Mouse (Mus musculus) testis, postnatal 10 days (tissue): ENCODE measurements around the gene Amz1.

Source experiments
- DNase-seq: peaks from one replicate; pipeline ENCODE4 v3.0.0; 2021; ENCODE audit warnings: low spot score

Amz1 gene

DNA sequence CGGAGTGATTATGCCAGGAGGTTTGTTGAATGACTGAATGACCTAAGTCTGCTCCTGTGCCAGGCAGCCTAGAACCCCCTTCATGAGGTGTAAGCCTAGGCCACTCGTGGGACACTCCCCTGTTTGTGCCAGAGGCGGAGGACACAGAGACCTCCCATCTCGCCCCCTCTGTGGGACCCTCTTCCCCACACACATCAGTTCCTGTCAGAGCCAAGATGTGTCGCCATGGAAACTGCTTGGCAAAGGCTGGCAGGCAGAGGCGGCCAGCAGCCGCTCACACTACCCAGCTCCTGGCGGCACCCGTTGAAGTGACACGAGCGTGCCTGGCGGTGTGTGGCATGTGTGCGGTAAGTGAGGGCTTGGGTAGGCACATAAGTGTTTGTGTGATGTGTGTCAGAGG is at the start of gene Amz1:
Amz1 (plus strand) TSS at position 306 of the 400 bp plus-strand sequence.
- no peak for DNase-seq

DNA sequence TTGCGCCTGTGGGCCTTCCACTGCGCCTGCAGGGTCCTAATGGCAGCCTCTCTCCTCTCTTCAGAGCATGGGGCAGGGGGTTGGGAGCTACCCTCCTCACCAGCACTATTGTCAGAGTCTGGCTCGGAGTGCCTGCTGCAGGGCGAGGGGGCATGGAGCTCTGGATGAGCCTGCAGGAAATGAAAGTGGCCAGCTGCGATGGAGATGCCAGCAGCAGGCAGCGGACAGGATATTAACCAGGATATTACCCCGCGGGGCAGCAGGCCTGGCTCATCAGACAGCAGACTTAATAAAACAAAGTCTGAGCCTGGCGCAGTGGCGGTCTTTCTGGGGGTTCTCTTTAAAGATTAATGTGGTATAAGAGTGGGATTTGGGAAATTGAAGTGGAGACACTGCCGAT is 48.8 kb upstream of the Amz1 start:
- DNase-seq = no peak

DNA sequence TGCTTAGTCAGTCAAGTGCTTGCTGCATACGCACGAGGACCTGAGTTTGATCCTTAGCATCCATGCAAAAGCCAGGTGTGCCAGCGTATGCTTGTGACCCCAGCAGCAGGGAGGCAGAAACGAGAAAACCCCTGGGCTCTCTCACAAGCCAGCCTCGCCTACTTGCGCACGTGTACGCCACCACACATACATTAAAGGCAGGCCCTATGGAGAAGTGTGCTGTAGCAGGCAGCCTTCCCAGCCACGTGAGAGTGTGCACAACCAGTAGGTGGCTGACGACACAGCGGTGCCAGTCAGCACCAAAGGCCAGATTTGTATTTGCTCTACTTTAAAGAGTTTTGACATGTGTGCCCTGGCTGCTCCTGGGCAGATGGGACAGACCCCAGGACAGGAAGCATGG is 48.3 kb upstream of the Amz1 start:
- DNase-seq = no peak

DNA sequence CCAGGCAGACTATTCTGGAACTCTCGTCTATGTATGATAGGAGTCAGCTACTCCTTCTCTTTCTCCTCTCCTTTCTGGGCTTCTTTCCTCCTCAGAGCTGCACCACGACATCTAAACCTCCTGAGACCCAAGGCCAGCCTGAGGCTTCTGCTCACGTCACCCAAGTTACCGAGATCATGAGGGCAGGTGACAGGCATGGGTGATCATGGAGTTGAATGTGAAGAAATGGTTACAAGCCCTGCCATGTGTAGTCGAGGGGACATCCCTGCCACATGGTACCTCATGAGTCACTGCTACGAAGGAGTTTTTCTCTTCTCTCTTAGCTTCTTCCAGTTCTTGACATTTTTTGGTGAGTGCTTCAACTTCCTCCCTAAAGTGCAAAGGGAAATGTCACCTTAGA is 46.8 kb upstream of the Amz1 start:
- no peak for DNase-seq

DNA sequence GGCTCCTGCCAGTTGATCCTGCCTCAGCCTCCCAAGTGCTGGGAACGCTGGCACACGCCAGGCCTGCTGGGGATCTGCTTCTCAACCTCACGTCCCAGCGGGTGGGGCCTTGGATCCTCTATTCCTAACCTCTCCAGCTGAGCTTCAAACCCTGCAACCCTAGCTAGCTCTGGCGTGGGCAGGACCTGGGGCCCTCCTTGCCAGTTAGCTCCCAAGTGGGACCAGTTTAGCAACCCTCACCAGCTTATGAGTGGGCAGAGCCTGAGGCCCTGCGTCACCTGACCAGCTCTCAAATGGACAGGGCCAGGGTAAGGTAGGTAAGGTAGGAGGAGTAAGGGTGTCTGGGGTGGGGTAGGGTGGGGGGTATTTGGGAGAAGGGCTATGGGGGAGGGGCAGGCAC is 43.9 kb upstream of the Amz1 start:
- no peak for DNase-seq

DNA sequence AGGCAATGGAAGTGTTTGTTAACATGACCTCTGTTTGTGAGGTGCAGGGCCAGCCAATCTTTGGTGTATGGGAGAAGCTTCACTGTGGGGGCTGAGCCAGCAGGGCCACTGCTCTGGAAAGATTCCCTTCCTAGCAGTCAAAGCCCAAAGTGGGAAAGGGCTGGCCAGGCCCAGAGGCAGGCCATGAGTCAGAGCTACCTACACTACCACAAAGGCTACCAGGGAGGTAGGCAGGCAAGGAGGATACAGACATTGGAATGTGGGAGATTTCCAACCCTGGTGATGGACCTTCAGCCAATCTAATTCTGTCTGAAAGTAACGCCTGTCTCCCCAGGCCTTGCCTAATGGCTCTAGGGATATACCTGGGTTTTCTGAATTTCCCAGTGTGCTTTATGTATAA is 43.0 kb upstream of the Amz1 start:
- DNase-seq = no peak

DNA sequence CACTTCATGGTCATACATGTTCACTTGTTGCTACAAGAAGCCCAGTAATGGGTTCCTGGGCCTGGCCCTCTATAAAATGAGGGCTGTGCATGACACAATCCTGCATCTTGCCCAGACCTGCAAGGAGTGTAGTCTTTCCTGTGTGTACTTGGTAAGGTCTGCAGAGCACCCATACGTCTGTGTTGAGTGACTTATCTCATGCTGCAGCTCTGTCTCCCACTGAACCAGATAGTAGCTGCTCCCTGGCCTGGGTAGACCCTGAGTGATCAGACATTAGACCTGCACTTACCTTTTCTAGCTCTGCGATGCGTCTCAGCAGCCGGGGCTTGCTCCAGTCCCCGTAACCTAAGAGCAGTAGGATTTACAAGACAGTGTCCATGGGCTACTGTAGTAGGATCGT is 41.8 kb upstream of the Amz1 start:
- no peak for DNase-seq

DNA sequence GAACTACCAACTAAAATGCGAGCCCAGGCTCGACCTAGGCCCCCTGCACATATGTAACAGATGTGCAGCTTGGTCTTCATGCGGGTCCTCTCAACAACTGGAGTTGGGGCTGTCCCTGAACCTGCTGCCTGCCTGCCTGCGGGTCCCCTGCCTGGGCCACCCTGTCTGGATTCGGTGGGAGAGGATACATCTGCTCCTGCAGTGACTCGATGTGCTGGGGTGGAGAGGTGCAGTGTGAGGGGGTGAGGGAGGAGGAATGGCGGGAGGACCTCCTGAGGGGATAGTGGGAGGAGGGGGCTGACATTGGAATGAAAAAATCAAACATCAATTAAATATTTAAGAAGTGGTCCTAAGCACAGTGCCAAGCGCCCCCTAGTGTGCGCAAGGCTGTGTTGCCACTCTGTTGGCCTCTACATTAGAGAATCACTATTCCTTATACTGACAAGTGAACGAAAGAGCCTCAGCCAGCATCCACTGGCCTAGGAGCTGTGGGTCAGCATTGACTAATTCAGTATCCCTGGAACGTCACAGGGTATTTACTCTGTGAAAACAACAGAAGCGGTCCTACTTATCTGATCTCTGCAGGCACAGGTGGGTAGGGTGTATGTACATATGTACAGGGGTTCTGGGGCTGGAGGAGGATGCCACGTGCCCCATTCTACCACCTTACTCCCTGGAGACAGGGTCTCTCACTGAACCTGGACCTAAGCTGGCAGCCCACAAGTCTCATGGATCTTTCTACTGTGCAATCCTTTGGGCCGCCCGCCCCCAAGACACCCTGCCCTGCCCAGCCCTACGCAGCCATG is 39.4 kb upstream of the Amz1 start:
- DNase-seq = peak; percentile 69

DNA sequence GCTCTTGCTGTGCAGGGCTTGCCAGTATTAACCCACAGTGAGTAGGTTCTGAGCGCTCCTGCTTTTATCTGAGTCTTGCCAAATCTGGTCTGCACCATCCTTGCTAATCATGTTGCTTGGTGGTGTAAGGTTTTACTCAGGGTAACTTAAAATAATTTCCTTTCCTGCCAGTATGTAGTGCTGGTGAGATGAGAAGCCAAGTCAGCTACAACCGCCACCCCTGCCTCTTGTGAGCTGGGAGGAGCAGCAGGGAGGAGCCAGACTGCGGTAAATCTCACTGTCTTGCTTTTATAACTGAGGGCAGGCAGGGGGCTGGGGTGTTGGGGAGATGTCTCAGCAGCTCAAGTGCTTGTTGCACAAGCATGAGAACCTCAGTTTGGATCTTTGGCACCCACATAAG is 35.5 kb upstream of the Amz1 start:
- no peak for DNase-seq

DNA sequence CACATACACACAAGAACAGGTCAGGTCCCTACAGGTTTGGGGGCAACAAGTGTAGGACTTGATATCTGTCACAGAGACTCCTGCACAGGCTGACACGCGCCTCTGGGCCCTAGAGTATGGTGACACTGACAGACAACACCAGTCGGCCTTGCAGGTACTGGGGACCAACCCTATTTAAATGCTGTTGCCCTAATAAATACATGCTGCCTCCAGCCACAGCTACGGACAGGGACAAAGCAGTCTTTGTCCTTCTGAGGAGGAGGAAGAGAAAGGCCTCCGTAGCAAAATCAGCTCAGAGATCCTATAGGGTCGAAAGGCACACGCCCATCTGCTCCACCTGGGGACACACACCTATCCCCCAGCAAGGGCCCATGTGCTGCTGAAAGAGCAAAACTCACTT is 27.9 kb upstream of the Amz1 start:
- DNase-seq = no peak

DNA sequence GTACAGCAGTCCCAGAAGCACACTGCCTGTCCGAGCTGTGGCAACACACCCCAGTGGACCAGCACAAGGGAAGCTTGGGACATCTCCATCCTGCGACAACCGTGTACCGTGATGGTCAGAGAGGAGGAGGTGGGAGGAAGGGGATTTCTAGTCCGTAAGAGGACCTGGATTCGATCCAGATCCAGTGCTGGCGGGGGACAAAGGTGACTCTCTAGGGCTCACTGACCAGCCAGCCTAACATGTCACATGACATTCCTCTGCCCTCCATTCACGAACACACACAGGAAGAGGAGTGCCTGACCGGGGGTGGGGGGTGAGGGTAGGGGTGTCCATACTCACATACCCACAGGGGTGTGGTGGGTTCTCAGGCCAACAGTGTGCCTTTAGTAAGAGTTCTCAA is 24.2 kb upstream of the Amz1 start:
- no peak for DNase-seq

DNA sequence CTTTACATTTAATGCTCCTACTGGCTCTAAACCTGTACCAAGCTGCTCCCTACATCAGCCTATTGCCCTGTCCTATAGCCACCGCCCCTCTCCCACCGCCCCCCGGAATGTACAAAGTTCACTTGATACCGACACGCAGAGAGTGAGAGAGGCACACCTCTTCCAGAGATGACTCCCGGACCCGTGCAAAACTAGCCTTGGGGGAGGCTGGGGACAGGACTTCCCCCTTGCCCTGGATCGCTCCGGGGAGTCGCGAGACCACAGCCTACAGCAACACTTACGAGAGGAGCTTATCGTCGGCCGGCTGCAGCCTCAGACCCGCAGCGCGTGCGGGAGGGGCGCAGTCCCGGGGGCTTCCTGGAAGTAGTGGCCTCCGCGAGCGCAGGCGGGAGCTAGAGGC is 22.3 kb upstream of the Amz1 start:
- DNase-seq = peak; percentile 65

DNA sequence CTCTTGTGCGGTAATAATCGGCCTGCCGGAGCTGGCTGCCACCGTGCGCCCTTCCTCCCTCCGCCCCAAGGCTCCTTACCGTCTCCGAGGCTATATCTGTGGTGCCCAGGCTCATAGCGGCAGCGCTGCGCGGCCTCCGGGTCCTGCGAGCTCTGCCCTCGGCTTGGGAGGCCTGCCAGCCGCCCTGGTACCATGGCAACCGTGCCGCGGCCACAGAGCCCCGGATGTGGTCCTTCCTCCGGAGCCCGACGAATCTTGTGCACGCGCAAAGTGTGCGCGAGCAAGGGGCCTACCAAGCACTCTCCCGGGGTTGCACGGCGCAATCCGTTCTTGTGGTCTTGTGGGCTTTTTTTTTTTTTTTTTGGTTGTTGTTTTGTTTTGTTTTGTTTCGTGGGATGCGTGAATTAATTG is 21.8 kb upstream of the Amz1 start, which contains the start of gene Iqce:
Iqce (minus strand) TSS at position 276 of the 411 bp plus-strand sequence.
- peak; percentile 98 for DNase-seq

DNA sequence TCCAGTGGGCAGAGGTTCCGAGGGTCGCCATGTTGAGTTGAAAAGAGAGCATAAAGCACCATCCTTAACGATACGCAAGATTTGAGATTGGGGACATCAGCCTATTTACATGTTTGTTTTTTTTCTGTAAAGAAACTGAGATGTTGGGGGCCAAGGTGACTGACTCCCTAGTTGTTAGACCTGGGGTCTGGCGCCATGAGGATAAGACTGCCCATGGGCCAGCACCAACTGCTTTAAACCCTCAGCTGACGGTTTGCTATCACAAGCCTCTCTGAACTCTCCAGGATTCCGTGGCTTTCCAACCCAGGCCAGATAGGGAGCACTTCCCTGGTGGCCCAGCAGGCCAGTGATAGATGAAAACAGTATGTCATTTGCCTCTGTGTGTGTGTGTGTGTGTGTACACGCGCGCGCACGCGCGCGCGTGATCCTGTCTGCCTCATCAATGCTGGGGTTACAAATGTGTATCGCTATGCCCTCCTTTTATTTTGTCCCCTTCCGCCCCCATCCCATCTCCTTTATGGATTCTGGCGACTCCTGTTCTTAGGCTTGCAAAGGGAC is 21.2 kb upstream of the Amz1 start:
- no peak for DNase-seq

DNA sequence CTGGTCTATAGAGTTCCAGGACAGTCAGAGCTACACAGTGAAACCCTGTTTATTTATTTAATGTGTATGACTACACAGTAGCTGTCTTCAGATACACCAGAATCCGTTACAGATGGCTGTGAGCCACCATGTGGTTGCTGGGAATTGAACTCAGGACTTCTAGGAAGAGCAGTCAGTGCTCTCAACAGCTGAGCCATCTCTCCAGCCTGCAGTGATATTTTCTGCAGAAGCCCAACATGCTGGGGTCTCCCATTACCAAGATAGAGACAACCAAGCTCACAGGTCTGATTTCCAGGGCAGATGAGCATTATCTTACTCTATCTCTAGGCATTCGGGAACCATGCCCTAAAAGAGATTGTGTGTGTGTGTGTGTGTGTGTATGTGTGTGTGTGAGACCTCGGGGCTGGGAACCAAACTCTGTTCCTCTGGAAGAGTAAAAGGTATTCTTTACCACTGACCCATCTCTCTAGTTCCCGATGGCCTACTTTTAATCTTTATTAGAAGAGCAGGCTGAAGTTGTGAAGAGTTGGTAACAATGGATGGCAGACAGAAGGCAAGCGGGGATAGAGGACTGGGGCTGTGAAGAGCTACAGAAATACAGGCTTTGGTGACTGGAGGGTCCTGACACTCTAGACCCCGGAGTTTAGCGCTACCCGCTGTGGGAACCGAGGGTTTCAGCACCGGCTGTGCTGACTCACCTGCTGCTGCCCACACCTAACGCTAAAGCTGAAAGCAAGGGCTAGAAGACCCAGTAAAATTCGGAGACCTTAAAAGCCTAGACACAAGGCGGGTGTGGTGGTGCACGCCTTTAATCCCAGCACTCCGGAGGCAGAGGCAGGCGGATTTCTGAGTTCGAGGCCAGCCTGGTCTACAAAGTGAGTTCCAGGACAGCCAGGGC is 20.2 kb upstream of the Amz1 start:
- no peak for DNase-seq

DNA sequence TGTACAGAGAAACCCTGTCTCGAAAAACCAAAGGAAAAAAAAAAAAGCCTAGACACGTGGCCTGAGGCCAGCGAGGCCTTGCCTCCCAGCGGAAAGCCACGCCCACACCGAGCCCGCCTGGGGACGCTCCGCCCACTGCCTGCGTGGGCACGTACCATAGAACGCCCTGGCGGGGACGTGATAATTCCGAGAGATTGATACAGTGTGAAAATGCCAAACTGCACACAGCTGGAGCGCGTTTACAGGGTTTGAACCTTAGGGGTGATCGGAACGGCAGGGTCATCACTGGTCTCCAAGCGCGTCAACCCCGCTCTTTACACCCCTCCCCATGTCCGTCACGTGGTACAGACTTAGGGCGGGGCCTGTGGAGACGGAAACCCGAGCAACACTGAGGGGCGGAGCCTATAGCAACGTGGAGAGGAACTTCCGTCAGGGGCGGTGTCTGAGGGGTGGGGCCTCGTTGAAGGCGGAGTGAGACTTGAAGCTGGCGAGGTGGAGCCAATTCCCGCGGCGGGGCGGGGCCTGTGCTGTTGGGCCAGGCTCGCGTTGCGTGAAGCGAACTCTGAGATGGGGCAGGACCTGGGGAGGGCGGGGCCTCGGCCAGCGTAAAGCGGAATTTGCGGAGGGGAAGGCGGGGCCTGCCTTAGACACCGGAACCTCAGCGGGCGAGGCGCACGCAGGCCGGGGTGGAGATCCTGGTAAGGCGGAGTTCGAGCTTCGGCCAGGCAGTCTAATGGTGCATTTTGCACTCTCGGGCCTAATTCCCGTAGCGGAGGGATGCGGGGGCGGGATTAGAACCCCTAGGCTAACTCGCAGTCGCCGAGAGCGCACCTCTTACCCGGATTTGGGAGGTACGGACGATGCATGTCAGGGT is 19.3 kb upstream of the Amz1 start, which contains the start of gene Brat1:
Brat1 (plus strand) TSS at position 634 of the 874 bp plus-strand sequence.
- DNase-seq = peak; percentile 100

DNA sequence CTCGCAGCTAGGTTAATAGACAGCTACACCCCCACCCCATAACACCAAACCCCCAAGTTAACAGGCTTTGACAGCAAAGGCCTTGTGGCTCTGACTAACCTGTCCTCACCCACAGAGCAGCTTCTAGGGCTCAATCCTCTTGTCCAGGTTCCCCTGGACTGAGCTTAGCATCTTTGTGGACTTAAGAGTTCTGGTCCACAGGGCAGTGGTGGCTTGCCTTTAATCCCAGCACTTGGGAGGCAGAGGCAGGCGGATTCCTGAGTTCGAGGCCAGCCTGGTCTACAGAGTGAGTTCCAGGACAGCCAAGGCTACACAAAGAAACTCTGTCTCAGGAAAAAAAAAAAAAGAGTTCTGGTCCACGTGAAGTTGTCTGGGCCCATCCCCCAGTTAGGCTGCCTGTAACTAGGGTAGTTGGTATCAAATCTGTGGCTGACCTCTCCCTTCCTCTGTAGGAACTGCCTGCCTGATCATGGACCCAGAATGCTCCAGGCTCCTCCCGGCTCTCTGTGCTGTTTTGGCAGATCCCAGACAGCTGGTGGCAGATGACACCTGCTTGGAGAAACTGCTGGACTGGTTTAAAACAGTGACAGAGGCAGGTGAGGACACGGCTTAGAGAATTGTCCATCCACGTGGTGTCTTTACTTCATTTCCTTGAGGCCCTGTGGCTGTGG is 18.3 kb upstream of the Amz1 start:
- DNase-seq = no peak

DNA sequence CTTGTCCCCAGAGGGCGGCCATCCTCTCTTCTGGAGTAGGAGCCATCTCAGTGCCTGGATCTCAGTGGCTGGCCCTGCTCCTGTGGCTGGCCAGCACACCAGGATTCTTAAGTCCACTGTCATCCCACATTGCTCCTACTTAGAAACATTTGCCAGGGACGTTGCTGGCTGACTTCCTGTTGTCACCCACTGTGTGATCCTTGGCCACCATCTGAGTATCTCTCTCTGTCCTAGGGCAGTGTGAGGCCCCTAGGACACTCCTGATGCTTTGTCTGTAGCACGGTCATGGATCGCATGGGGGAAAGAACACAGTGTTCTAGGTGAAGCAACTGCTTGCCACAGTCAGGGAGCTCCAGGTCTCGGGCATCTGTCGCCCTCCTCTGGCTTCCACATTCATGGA is 13.6 kb upstream of the Amz1 start:
- no peak for DNase-seq

DNA sequence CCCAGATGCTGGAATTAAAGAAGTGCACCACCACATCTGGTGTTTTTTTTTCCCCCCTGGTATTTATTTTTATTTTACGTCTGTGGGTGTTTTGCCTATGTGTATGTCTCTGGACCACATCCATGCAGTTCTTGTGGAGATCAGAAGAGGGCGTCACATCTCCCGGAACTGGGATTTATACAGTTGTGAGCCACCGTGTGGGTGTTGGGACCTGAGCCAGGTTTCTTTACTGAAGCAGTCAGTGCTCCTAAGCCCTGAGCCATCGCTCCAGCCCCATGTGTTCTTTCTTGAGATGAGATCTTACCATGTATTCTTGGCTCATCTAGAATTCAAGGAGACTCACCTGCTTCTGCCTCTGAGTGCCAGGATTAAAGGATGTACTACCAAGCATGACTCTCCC is 12.9 kb upstream of the Amz1 start:
- DNase-seq = no peak

DNA sequence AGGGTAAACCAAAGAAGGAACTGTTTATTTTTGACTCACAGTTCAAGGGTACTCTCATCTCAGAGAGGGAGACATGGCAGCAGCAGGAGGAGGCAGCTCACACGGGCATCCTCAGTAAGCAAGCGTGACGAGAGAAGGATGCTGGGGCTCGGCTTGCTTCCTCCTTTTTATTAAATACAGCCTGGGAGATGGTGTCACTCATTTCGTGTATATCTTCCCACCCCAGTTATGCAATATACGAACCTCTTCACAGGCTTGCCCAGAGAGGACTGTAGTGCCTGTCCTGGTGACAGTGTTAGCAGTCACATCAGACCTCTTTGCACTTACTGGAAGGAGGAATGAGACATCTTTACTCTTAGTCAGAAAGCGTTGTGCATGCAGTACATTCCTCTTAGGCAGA is 3.2 kb upstream of the Amz1 start:
- DNase-seq = no peak

DNA sequence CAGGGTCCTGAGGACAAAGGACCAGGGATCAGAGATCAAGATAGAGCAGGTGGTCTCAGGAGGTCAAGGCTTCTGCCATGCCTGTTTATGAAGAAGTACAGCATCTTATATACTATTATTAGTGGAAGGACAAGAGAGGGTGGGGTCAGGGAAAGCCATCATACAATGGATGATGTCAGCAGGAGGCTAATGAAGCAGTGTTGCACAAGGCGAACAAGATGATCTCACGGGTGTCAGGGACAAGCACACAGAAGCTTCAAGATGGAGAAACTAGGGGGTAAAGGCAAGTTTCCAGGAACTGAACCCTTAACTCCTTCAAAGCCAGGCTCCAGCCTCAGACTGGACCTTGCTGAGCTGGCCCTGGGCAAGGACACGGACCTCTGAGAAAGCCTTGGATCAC is 1.8 kb upstream of the Amz1 start:
- DNase-seq = no peak
